ENCODE assay signal across 19 mouse cellular contexts in genomic region chr11:50253393-50253792, GRCm38 (mm10). TPM values are rescaled to one million over a fixed set of nuclear protein-coding genes. Genes with fewer than 3 reads are reported as not detected.
DNase-seq lines count a peak whose midpoint lies in the region; ATAC-seq and TF ChIP-seq lines count a peak whose summit lies in the region.
"Had no signal": no experiment of that assay in that cellular context is flagged by ENCODE, and none has a peak within 500 bp of the region (broad histone marks: within the 10 kb centered on the region; RNA-seq: fewer than 3 reads in every experiment).

No protein-coding gene starts in this region.

- H3K9me3 ChIP-seq in embryonic facial prominence, embryonic 10.5 days = no peaks in the 10 kb centered on the region
- H3K9me3 ChIP-seq: heart, embryonic 15.5 days; hindbrain, embryonic 15.5 days; neural tube, embryonic 12.5 days had no signal

- no peak for TF ChIP-seq CTCF in left cerebral cortex, adult 2 months (IDR thresholded peaks at IDR 0.05)

- H3K27me3 ChIP-seq in embryonic facial prominence, embryonic 10.5 days (replicated peaks; ENCODE audit: low read depth, poor library complexity, severe bottlenecking) = no peaks in the 10 kb centered on the region
- H3K27me3 ChIP-seq: heart, embryonic 15.5 days; hindbrain, embryonic 15.5 days; neural tube, embryonic 12.5 days had no signal

- 74% methylated on average over 1 of the region's 1 CpGs for WGBS in embryonic facial prominence, embryonic 10.5 days

- peak overlapping the region; percentile 13; the same call in 1 of the 2 replicates for H3K27ac ChIP-seq in left cerebral cortex, adult 2 months
- H3K27ac ChIP-seq in embryonic facial prominence, embryonic 10.5 days (replicated peaks) = peak overlapping the region; percentile 79; the same call in 1 of the 2 replicates
- H3K27ac ChIP-seq: gastrocnemius, adult 2 months; heart, embryonic 15.5 days; hindbrain, embryonic 15.5 days; liver, embryonic 14.5 days; neural tube, embryonic 12.5 days had no signal

- 0 out of 2 replicates have a peak, but pooled peaks have one; percentile 5 for ATAC-seq in frontal cortex, adult (ENCODE audit: low TSS enrichment)
- ATAC-seq in CD4-positive, CD25-positive, alpha-beta regulatory T cell, adult 4 months = no peak
- ATAC-seq: lung, postnatal 0 days had no signal

- DNase-seq in frontal cortex, postnatal 25 days (ENCODE audit: low spot score in 2 of 2) = no peak
- DNase-seq in left cerebral cortex, adult 2 months (ENCODE audit: extremely low spot score in 1 of 2, low spot score in 2 of 2) = no peak
- DNase-seq in left cerebral cortex, adult 18-20 months (ENCODE audit: low spot score in 2 of 2) = no peak
- DNase-seq in embryonic facial prominence, embryonic 10.5 days (ENCODE audit: low spot score) = peak; percentile 25
- peak; percentile 23 for DNase-seq in mesoderm, embryonic 11.5 days (ENCODE audit: low read depth, low spot score)
- no peak for DNase-seq in cerebellum, adult 11 months
- DNase-seq: adrenal gland, adult 2 months; B cell, adult 2 months; gastrocnemius, adult 2 months; heart, adult 18-20 months; kidney, adult 18-20 months; left cerebral cortex, postnatal 4 days had no signal

- H3K36me3 ChIP-seq in embryonic facial prominence, embryonic 10.5 days (replicated peaks) = peaks cover 37% of the 10 kb centered on the region

- no peak overlapping the region for H3K4me3 ChIP-seq in left cerebral cortex, adult 2 months
- H3K4me3 ChIP-seq in embryonic facial prominence, embryonic 10.5 days = no peak overlapping the region
- H3K4me3 ChIP-seq: gastrocnemius, adult 2 months; heart, embryonic 15.5 days; hindbrain, embryonic 15.5 days; neural tube, embryonic 12.5 days had no signal

- H3K4me1 ChIP-seq in embryonic facial prominence, embryonic 10.5 days = peaks cover 25% of the 10 kb centered on the region
- H3K4me1 ChIP-seq: hindbrain, embryonic 15.5 days had no signal

- intact Hi-C loops in left cerebral cortex, adult 2 months (cut with DNase I) = no loop called here

RNA-seq across cellular contexts. Expression of gene Ltc4s, which starts 15.0 kb away (rescaled TPM):
- total RNA-seq in left cerebral cortex, adult 2 months (2021) = 1 to 10 TPM; 5.9 to 8.7 TPM
- 1 to 10 TPM; 6.1 to 7.0 TPM for total RNA-seq in left cerebral cortex, adult 18-20 months (2021)
- 0.75 and 1.4 TPM in 2 replicates for polyA plus RNA-seq in embryonic facial prominence, embryonic 10.5 days (2016; fragmentation: Nextera tagmentation; extraction: Ambion mirVana)
- not detected for polyA plus RNA-seq in CD4-positive, CD25-positive, alpha-beta regulatory T cell, adult 4 months (2017; shearing (Covaris generic))

RNA-seq across cellular contexts. Expression of gene Maml1, which starts 38.7 kb away (rescaled TPM):
- total RNA-seq in left cerebral cortex, adult 2 months (2021) = 10 to 100 TPM; 11.1 to 11.5 TPM
- total RNA-seq in left cerebral cortex, adult 18-20 months (2021) = 10 to 100 TPM; 10.3 to 10.7 TPM
- 6.7 and 7.2 TPM in 2 replicates for polyA plus RNA-seq in embryonic facial prominence, embryonic 10.5 days (2016; fragmentation: Nextera tagmentation; extraction: Ambion mirVana)
- polyA plus RNA-seq in CD4-positive, CD25-positive, alpha-beta regulatory T cell, adult 4 months (2017; shearing (Covaris generic)) = 1 to 10 TPM; 3.9 to 6.4 TPM

RNA-seq across cellular contexts. Expression of gene Mgat4b, which starts 42.7 kb away (rescaled TPM):
- 10 to 100 TPM; 63.1 to 67.0 TPM for total RNA-seq in left cerebral cortex, adult 2 months (2021)
- total RNA-seq in left cerebral cortex, adult 18-20 months (2021) = 10 to 100 TPM; 65.8 to 72.0 TPM
- 22.6 and 23.5 TPM in 2 replicates for polyA plus RNA-seq in embryonic facial prominence, embryonic 10.5 days (2016; fragmentation: Nextera tagmentation; extraction: Ambion mirVana)
- polyA plus RNA-seq in CD4-positive, CD25-positive, alpha-beta regulatory T cell, adult 4 months (2017; shearing (Covaris generic)) = 1 to 10 TPM; 1.1 to 1.7 TPM

RNA-seq across cellular contexts. Expression of gene Sqstm1, which starts 42.8 kb away (rescaled TPM):
- 100 to 1,000 TPM; 474 to 490 TPM for total RNA-seq in left cerebral cortex, adult 2 months (2021)
- 100 to 1,000 TPM; 492 to 540 TPM for total RNA-seq in left cerebral cortex, adult 18-20 months (2021)
- 130 and 131 TPM in 2 replicates for polyA plus RNA-seq in embryonic facial prominence, embryonic 10.5 days (2016; fragmentation: Nextera tagmentation; extraction: Ambion mirVana)
- polyA plus RNA-seq in CD4-positive, CD25-positive, alpha-beta regulatory T cell, adult 4 months (2017; shearing (Covaris generic)) = 10 to 100 TPM; 74.8 to 88.4 TPM

Comparison
In these comparisons a context has a peak if more than half of its experiments do, and no peak if none do; other contexts are left out.
1. DNase-seq: peak in embryonic facial prominence, embryonic 10.5 days (single experiment) and mesoderm, embryonic 11.5 days (single experiment); none in frontal cortex, postnatal 25 days (0 of 2), left cerebral cortex, adult 2 months (0 of 2), left cerebral cortex, adult 18-20 months (0 of 2) and cerebellum, adult 11 months (single experiment).